Mouse (Mus musculus) ovary, adult 10 weeks (tissue): ENCODE measurements around the gene Meiob. TPM values are rescaled to one million over a fixed set of nuclear protein-coding genes. Genes with fewer than 3 reads are reported as not detected.

Experiments
- polyA plus RNA-seq: library from polyadenylated mRNA; stranded (reverse); fragments of 350-450 nt; fragmentation: Illumina TruSeq; extraction: RNeasy Lipid Tissue Mini Kit (QIAGEN cat#74804); gene quantifications from one replicate; pipeline ENCODE4 v1.2.3, GENCODE M21; 2014

Meiob gene
- polyA plus RNA-seq, result 0.74 TPM

GRCm38 (mm10) chr17:24803952-24804951 lies at the start of gene Meiob:
Meiob (plus strand) TSS chr17:24804289.

GRCm38 (mm10) chr17:24839842-24840241 lies 35.8 kb downstream of the Meiob start, which contains the start of gene Hagh:
Hagh (plus strand) TSS chr17:24840143.

GRCm38 (mm10) chr17:24850065-24850772 lies 46.1 kb downstream of the Meiob start, which contains the start of gene Fahd1:
Fahd1 (minus strand) TSS chr17:24850364.

DNA sequence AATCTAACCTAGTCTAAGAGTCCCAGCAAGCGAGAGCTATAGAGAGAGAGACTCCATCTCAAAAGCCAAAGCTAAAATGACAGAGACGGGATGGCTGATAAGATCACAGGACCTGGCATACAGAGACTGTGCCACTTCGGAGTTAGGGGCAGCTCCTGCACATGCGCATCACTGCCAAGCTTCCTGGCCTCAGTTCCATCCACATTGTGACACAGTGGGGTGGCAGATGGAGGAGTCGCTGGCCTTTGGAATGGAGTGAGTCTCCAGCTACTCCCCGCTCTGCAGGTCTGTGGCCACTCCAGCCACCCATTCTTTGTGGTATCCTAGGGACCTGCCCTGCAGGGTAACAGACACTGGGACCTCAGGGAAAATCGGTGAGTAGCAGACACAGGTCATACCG lies 61.7 kb downstream of the Meiob start, which contains the start of gene Igfals:
TSS of gene Igfals (plus strand) at position 222 of the 400 bp plus-strand sequence.

GRCm38 (mm10) chr17:24886134-24886931 lies 82.2 kb downstream of the Meiob start, which contains the start of the genes Nubp2 and Spsb3:
Nubp2 (minus strand) TSS chr17:24886349.
Spsb3 (plus strand) TSS chr17:24886643.

Other genes with a start within 250 kb of the Meiob start
- gene Tsc2, start 171.7 kb upstream of the Meiob start, polyA plus RNA-seq, result 15.9 TPM
- gene Nthl1, start 171.6 kb upstream of the Meiob start, polyA plus RNA-seq, result 0.34 TPM
- gene Slc9a3r2, start 154.0 kb upstream of the Meiob start, polyA plus RNA-seq, result 11.8 TPM
- not detected for gene Npw, start 145.8 kb upstream of the Meiob start, polyA plus RNA-seq
- gene Zfp598, start 134.6 kb upstream of the Meiob start, polyA plus RNA-seq, result 0.68 TPM
- 0.83 TPM for gene Syngr3, start 114.3 kb upstream of the Meiob start, polyA plus RNA-seq
- 10.4 TPM for gene Gfer, start 108.1 kb upstream of the Meiob start, polyA plus RNA-seq
- gene Noxo1, start 108.1 kb upstream of the Meiob start, polyA plus RNA-seq, result 1.1 TPM
- 0.31 TPM for gene Tbl3, start 96.6 kb upstream of the Meiob start, polyA plus RNA-seq
- not detected for gene Rnf151, start 86.2 kb upstream of the Meiob start, polyA plus RNA-seq
- 771 TPM for gene Rps2, start 86.2 kb upstream of the Meiob start, polyA plus RNA-seq
- 52.5 TPM for gene Ndufb10, start 79.8 kb upstream of the Meiob start, polyA plus RNA-seq
- gene Rpl3l, start 76.5 kb upstream of the Meiob start, polyA plus RNA-seq, result not detected
- gene Msrb1, start 67.6 kb upstream of the Meiob start, polyA plus RNA-seq, result 1.2 TPM
- gene Hs3st6, start 51.3 kb upstream of the Meiob start, polyA plus RNA-seq, result not detected
- gene Hagh, start 35.9 kb downstream of the Meiob start, polyA plus RNA-seq, result 2.5 TPM
- 54.8 TPM for gene Fahd1, start 46.1 kb downstream of the Meiob start, polyA plus RNA-seq
- not detected for gene Igfals, start 61.7 kb downstream of the Meiob start, polyA plus RNA-seq
- gene Nubp2, start 82.1 kb downstream of the Meiob start, polyA plus RNA-seq, result 2.1 TPM
- not detected for gene Spsb3, start 82.4 kb downstream of the Meiob start, polyA plus RNA-seq
- gene Eme2, start 90.8 kb downstream of the Meiob start, polyA plus RNA-seq, result 1.4 TPM
- 0.94 TPM for gene Mrps34, start 90.8 kb downstream of the Meiob start, polyA plus RNA-seq
- 1.0 TPM for gene Nme3, start 92.2 kb downstream of the Meiob start, polyA plus RNA-seq
- gene Mapk8ip3, start 132.7 kb downstream of the Meiob start, polyA plus RNA-seq, result 4.4 TPM
- 90.6 TPM for gene Jpt2, start 156.4 kb downstream of the Meiob start, polyA plus RNA-seq
- gene Cramp1l, start 211.5 kb downstream of the Meiob start, polyA plus RNA-seq, result 8.0 TPM
- gene Ift140, start 211.8 kb downstream of the Meiob start, polyA plus RNA-seq, result 20.0 TPM